Mouse (Mus musculus) CH12.LX (cell line): ENCODE results near the gene Hps4.

ENCODE experiments used
- BHLHE40 ChIP-seq: IDR thresholded peaks from 2 replicates; pipeline ENCODE4 v1.6.1; 2011; ENCODE audit warnings: mild to moderate bottlenecking, low read depth, low read length, improper control_type of control experiment
- CTCF ChIP-seq, 2 experiments: IDR thresholded peaks in 1 of 2; conservative IDR thresholded peaks in 1 of 2; 2 replicates each; pipeline ENCODE4 v1.5.1; 2011 to 2012; ENCODE audit warnings: low read depth in 2 of 2, low read length in 2 of 2, improper control_type of control experiment in 1 of 2, inconsistent platforms in 1 of 2, mild to moderate bottlenecking in 1 of 2, moderate library complexity in 1 of 2
- MAFK ChIP-seq: IDR thresholded peaks from 2 replicates; pipeline ENCODE4 v1.6.1; 2011; ENCODE audit warnings: low read length, improper control_type of control experiment; ENCODE audit not compliant: insufficient replicate concordance
- MYC ChIP-seq: IDR thresholded peaks from 2 replicates; pipeline ENCODE4 v1.6.1; 2011; ENCODE audit warnings: low read depth, mild to moderate bottlenecking, improper control_type of control experiment, low read length
- POLR2A ChIP-seq: IDR thresholded peaks from 2 replicates; pipeline ENCODE4 v1.6.1; 2011; ENCODE audit warnings: low read depth, mild to moderate bottlenecking, improper control_type of control experiment, low read length
- RCOR1 ChIP-seq: conservative IDR thresholded peaks from 2 replicates; pipeline ENCODE4 v1.6.1; 2012; ENCODE audit warnings: low read depth, mild to moderate bottlenecking, inconsistent platforms, low read length, improper control_type of control experiment
- UBTF ChIP-seq: IDR thresholded peaks from 2 replicates; pipeline ENCODE4 v1.6.1; 2012; ENCODE audit warnings: low read depth, mild to moderate bottlenecking, inconsistent platforms, low read length, improper control_type of control experiment, moderate library complexity
- USF1 ChIP-seq: IDR thresholded peaks from 2 replicates; pipeline ENCODE4 v1.6.1; 2014; ENCODE audit warnings: low read depth, mild to moderate bottlenecking, inconsistent platforms, low read length, improper control_type of control experiment
- USF2 ChIP-seq: conservative IDR thresholded peaks from 2 replicates; pipeline ENCODE4 v1.6.1; 2011; ENCODE audit warnings: low read depth, low read length, improper control_type of control experiment
- ZC3H11A ChIP-seq: IDR thresholded peaks from 2 replicates; pipeline ENCODE4 v1.6.1; 2012; ENCODE audit warnings: low read depth, mild to moderate bottlenecking, inconsistent platforms, low read length, improper control_type of control experiment
- ZNF384 ChIP-seq: IDR thresholded peaks from 2 replicates; pipeline ENCODE4 v1.6.1; 2012; ENCODE audit warnings: low read depth, low read length, improper control_type of control experiment, inconsistent platforms

GRCm38 (mm10) chr5:112378716-112379115 lies 35.8 kb downstream of the Hps4 start:
- TF ChIP-seq MYC (no peak), CTCF (conservative IDR thresholded peaks at IDR 0.05 in 1 of 2, IDR thresholded peaks at IDR 0.05 in 1 of 2; ENCODE audit: low read depth in 2 of 2, low read length in 2 of 2) (no peak), RCOR1 (no peak), POLR2A (no peak), ZC3H11A (no peak), UBTF (no peak), ZNF384 (no peak), MAFK (no peak), USF1 (no peak), USF2 (no peak), BHLHE40 (no peak)
